Mouse (Mus musculus) left cerebral cortex, adult 18-20 months (tissue): Measurements from ENCODE around the gene Dr1. TPM values are rescaled to one million over a fixed set of nuclear protein-coding genes. Genes with fewer than 3 reads are reported as not detected.
A peak's percentile ranks its signal among the peaks of the same experiment; 100 is the strongest.
"Not testable (repeated sequence)": the region's sequence is repeated elsewhere in the genome, so short reads cannot be mapped to it uniquely, and the experiment has no call there.

Experiments used
- DNase-seq, 2 experiments: peaks; one replicate each; pipeline ENCODE4 v3.0.0; 2021 to 2022; ENCODE audit warnings: low spot score in 2 of 2, mixed read lengths in 1 of 2
- long read RNA-seq, 2 experiments: library from polyadenylated mRNA; stranded (forward); transcript quantifications; one replicate each; pipeline ENCODE4 v2.0.0; 2021
- total RNA-seq, 2 experiments: library from RNA; stranded (reverse); gene quantifications; 2 replicates each; pipeline ENCODE4 v1.2.3; 2021

The Dr1 gene
- 10 to 100 TPM; 36.1 to 37.0 TPM for total RNA-seq
- long read RNA-seq, experiment 1, transcript Dr1-201 (3 exons, 3,085 nt) = major isoform, 43 of 45 reads
- long read RNA-seq, experiment 1, partial matches to known transcripts = 0 of 45 reads
- long read RNA-seq, experiment 1, other reads (novel, unspliced or antisense) = 2 of 45 reads
- long read RNA-seq, experiment 2, transcript Dr1-201 (3 exons, 3,085 nt) = major isoform, 30 of 33 reads
- long read RNA-seq, experiment 2, partial matches to known transcripts = 1 of 33 reads
- long read RNA-seq, experiment 2, other reads (novel, unspliced or antisense) = 2 of 33 reads

DNA sequence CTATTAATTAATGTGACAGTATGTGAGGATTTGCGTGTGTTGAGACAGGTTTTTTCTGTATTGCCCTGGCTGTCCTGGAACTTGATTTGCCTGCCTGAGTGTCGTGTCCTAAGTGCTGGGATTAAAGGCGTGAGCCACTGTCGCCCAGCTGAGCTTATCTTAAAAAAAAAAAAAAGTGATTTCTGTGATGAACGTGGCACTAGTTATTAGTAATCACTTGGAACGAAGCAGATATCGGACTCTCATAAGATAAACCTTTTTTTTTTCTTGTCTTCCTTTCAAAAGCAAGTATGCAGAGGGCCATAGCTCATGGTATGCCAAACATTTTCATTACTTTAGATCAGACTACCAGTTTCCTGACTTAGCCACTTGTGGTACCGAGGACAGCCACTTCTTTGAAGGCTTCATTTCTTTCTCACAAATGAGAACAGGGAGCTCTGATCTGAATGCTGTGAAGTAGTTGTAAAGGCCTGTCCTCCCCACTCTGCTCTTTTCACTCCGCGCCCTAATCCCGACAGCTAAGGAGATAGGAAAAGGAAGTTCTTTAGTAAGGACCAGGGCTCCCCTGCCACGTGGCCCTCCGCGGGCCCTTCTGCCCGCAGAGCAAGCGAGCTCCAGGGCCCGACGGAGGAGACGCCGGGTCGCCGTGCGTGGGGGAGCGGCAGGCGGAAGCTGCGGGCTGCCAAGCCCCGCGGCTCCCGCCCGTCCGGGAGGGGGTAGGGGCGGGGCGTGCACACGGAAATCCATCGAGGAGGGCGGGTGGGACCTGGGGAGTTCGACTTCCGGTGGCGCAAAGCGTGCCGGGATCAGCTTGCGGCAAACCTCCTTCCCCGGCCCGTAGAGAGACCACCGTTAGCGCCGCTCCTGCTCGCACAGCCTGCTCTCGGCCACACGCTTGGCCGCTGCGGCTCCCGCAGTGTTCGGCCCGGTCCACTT lies at the start of gene Dr1:
TSS of gene Dr1 (plus strand) at position 771 of the 936 bp plus-strand sequence.
- DNase-seq = peak; percentile 84 to 90

DNA sequence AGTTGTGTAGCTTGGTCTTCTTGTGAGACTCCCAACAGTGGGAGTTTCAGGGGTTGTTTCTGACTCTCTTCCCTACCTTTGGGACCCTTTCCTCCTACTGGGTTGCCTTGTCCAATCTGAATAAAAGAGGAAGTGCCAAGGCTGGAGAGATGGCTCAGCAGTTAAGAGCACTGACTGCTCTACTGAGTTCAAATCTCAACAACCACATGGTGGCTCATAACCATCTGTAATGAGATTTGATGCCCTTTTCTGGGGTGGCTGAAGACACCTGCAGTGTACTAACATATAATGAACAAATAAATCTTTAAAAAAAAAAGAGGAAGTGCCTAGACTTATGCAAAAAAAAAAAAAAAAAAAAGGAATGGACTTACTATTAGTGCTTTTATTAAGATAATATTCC lies 44.6 kb upstream of the Dr1 start:
- no peak for DNase-seq

DNA sequence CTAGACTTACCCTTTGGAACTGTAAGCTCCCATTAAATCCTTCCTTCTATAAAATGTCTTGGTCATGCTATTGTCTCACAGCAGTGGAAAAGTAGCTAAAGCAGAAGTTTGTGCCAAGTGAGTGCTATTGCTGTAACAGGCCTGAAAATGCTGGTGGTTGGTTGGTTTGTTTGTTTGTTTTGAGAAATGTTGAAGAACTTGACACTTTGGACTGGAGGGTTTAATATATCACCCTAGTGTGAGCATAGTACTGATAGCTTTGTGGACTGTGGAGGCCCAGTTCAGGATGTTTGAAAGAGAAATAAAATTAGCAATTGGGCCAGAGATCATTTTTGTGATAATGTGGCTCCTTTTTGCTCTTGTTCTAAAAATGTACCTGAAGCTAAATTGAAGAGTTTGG lies 42.5 kb upstream of the Dr1 start:
- no peak for DNase-seq

GRCm38 (mm10) chr5:108246314-108246765 lies 22.4 kb upstream of the Dr1 start:
- no peak for DNase-seq

GRCm38 (mm10) chr5:108250033-108250432 lies 18.7 kb upstream of the Dr1 start:
- no peak for DNase-seq

- DNase-seq = no peak
These were observed 13.4 kb upstream of the Dr1 start for GRCm38 (mm10) chr5:108255259-108255658.

- no peak for DNase-seq
These were observed 6.0 kb upstream of the Dr1 start for GRCm38 (mm10) chr5:108262722-108263121.

GRCm38 (mm10) chr5:108263785-108264184 lies 4.9 kb upstream of the Dr1 start:
- DNase-seq = not testable (repeated sequence)

DNA sequence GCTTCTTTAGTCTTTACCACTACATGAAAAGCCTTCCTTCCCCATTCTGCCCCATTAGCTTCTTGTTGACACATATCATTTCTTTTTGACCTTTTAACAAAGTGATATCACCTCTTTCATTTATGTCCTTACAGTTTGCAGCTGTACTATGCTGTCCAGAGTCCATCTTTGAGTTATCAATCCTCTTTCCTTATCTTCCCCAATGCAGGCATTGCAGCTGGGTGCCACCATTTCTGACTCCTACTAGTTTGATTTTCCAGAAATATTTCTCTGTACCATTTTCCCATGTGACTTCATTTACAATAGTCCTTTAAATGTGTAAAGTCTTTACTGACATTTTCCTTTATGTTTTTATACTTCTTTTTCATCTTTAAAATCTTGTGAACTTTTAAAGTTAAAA lies 1.7 kb upstream of the Dr1 start:
- DNase-seq = no peak

DNA sequence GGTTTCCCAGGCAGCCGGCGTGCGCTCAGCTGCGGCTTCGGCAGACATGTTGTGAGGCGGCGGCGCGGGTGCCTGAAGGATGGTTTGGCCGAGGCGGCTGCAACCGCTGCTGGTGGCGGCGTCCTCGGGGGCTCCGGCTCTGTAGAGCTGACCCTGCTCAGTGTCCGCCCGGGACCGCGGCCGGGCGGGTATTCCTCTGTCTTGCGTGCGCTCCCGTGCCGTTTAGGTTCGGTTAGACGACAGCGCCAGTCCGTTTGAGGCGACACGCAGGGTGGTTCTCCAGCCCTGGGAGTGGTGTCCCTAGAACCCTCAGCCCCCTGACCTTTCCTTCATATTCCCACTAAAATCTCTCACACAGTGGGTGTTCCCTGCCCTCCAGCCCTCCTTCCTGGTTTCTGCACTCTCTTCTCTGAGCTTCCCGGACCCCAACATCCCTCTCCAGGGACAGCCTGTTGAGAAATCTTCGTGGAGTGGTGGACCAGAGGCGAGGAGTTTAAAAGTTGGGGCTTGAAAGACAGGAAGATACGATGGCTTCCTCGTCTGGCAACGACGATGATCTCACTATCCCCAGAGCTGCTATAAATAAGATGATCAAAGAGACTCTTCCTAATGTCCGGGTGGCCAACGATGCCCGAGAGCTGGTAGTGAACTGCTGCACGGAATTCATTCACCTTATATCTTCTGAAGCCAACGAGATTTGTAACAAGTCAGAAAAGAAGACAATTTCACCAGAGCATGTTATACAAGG lies 540 bp downstream of the Dr1 start:
- no peak for DNase-seq

- DNase-seq = no peak
These were observed 1.1 kb downstream of the Dr1 start for GRCm38 (mm10) chr5:108269811-108270151.

DNA sequence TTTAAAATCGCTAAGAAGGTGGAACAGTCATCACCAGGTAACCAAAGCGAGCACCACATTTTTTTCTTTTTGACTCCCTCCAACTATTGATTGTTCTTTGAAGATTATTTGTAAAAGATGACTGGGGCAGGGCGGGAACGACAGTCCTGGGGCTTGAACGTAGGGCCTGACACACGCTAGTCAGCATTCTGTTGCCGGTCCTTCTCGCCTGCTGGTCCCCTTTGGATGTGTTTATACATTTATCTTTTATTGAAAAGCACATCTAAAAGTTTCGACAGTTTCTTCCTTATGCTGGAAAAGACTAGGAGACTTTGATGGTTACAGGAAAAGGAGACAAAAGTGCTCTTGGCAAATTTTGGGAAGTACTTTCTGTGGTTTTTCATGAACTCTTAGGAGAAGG lies 1.7 kb downstream of the Dr1 start:
- DNase-seq = no peak

GRCm38 (mm10) chr5:108271345-108271744 lies 2.6 kb downstream of the Dr1 start:
- DNase-seq = not testable (repeated sequence)

- DNase-seq = no peak
These were observed 18.3 kb downstream of the Dr1 start for GRCm38 (mm10) chr5:108286957-108287356.

- DNase-seq = no peak
These were observed 32.9 kb downstream of the Dr1 start for GRCm38 (mm10) chr5:108301567-108301966.

- DNase-seq = peak; percentile 96
These were observed 43.7 kb downstream of the Dr1 start, which contains the start of gene Pigg for GRCm38 (mm10) chr5:108312224-108313064. Gene Pigg (plus strand): TSS chr5:108312609.

- no peak for DNase-seq
These were observed 44.6 kb downstream of the Dr1 start for GRCm38 (mm10) chr5:108313065-108313860.
